Mouse (Mus musculus): ENCODE results near the gene Eif4enif1. TPM values are rescaled to one million over a fixed set of nuclear protein-coding genes. Genes with fewer than 3 reads are reported as not detected.

Gene Eif4enif1
- polyA plus RNA-seq, 1 experiment from 2014 or later = 74.7 TPM

- H3K4me2 ChIP-seq (ENCODE audit: low read depth, severe bottlenecking) = peak overlapping the region; percentile 100
- H3K36me3 ChIP-seq (ENCODE audit: control insufficient read depth, insufficient read depth, low read length) = peaks cover 27% of the 10 kb centered on the region
- peak overlapping the region; percentile 100 for H3K9ac ChIP-seq (ENCODE audit: low read length)
- peak overlapping the region; percentile 91 for H3K4me3 ChIP-seq (ENCODE audit: low read depth, low read length)
- H3K9me3 ChIP-seq (ENCODE audit: control insufficient read depth, low read length) = no peaks in the 10 kb centered on the region
- peaks cover 15% of the 10 kb centered on the region for H3K4me1 ChIP-seq (ENCODE audit: control insufficient read depth, insufficient read depth, low read length)
- peak; percentile 52 for DNase-seq (ENCODE audit: low spot score)
- H3K27me3 ChIP-seq (ENCODE audit: control insufficient read depth, insufficient read depth, low read length) = no peaks in the 10 kb centered on the region
- ATAC-seq (ENCODE audit: insufficient number of reproducible peaks, low FRiP score, low TSS enrichment, low read depth) = no peak
- under 1% methylated on average over 26 of the region's 26 CpGs for WGBS
- peak overlapping the region; percentile 36 for H3K27ac ChIP-seq (replicated peaks; ENCODE audit: low read depth, low read length)
Measured at GRCm38 (mm10) chr11:3291311-3292061, 89.3 kb downstream of the Eif4enif1 start.

- Histone ChIP-seq H3K4me1 (ENCODE audit: control insufficient read depth, insufficient read depth, low read length) (peaks cover 15% of the 10 kb centered on the region), H3K36me3 (ENCODE audit: control insufficient read depth, insufficient read depth, low read length) (peaks cover 28% of the 10 kb centered on the region), H3K27me3 (ENCODE audit: control insufficient read depth, insufficient read depth, low read length) (no peaks in the 10 kb centered on the region), H3K9me3 (ENCODE audit: control insufficient read depth, low read length) (no peaks in the 10 kb centered on the region), H3K4me2 (ENCODE audit: low read depth, severe bottlenecking) (peak overlapping the region; percentile 100), H3K4me3 (ENCODE audit: low read depth, low read length) (peak overlapping the region; percentile 91), H3K9ac (ENCODE audit: low read length) (peak overlapping the region; percentile 100), H3K27ac (replicated peaks; ENCODE audit: low read depth, low read length) (peak overlapping the region; percentile 36)
- ATAC-seq (ENCODE audit: insufficient number of reproducible peaks, low FRiP score, low TSS enrichment, low read depth) (no peak), DNase-seq (ENCODE audit: low spot score) (peak; percentile 82)
- WGBS = 0% methylated on average over 8 of the region's 8 CpGs
Measured at GRCm38 (mm10) chr11:3292062-3292421, 89.8 kb downstream of the Eif4enif1 start.

GRCm38 (mm10) chr11:3292711-3293249 is 90.6 kb downstream of the Eif4enif1 start:
- Histone ChIP-seq H3K4me2 (ENCODE audit: low read depth, severe bottlenecking) (peak overlapping the region; percentile 100), H3K27ac (replicated peaks; ENCODE audit: low read depth, low read length) (peak overlapping the region; percentile 36), H3K27me3 (ENCODE audit: control insufficient read depth, insufficient read depth, low read length) (no peaks in the 10 kb centered on the region), H3K9ac (ENCODE audit: low read length) (peak overlapping the region; percentile 100), H3K4me3 (ENCODE audit: low read depth, low read length) (peak overlapping the region; percentile 91), H3K9me3 (ENCODE audit: control insufficient read depth, low read length) (no peaks in the 10 kb centered on the region), H3K36me3 (ENCODE audit: control insufficient read depth, insufficient read depth, low read length) (peaks cover 28% of the 10 kb centered on the region), H3K4me1 (ENCODE audit: control insufficient read depth, insufficient read depth, low read length) (peaks cover 15% of the 10 kb centered on the region)
- ATAC-seq (ENCODE audit: insufficient number of reproducible peaks, low FRiP score, low TSS enrichment, low read depth) (no peak), DNase-seq (ENCODE audit: low spot score) (peak; percentile 83)
- 2% methylated on average over 8 of the region's 8 CpGs for WGBS

- H3K36me3 ChIP-seq (ENCODE audit: control insufficient read depth, insufficient read depth, low read length) = peaks cover 30% of the 10 kb centered on the region
- DNase-seq (ENCODE audit: low spot score) (no peak), ATAC-seq (ENCODE audit: insufficient number of reproducible peaks, low FRiP score, low TSS enrichment, low read depth) (no peak)
- peak overlapping the region; percentile 100 for H3K9ac ChIP-seq (ENCODE audit: low read length)
- H3K4me2 ChIP-seq (ENCODE audit: low read depth, severe bottlenecking) = peak overlapping the region; percentile 100
- peaks cover 15% of the 10 kb centered on the region for H3K4me1 ChIP-seq (ENCODE audit: control insufficient read depth, insufficient read depth, low read length)
- WGBS = 53% methylated on average over 4 of the region's 4 CpGs
- no peak overlapping the region for H3K27ac ChIP-seq (replicated peaks; ENCODE audit: low read depth, low read length)
- peak overlapping the region; percentile 91 for H3K4me3 ChIP-seq (ENCODE audit: low read depth, low read length)
- no peaks in the 10 kb centered on the region for H3K9me3 ChIP-seq (ENCODE audit: control insufficient read depth, low read length)
- H3K27me3 ChIP-seq (ENCODE audit: control insufficient read depth, insufficient read depth, low read length) = no peaks in the 10 kb centered on the region
Measured at GRCm38 (mm10) chr11:3293361-3293760, 91.2 kb downstream of the Eif4enif1 start.

Other genes starting within 250 kb of the Eif4enif1 start
- 9.3 and 9.9 TPM in 2 replicates for gene Sfi1, start 8.9 kb upstream of the Eif4enif1 start, polyA plus RNA-seq (2014; fragmentation: Nextera tagmentation; extraction: Ambion mirVana)
- gene Drg1, start 64.0 kb downstream of the Eif4enif1 start, polyA plus RNA-seq (2014; fragmentation: Nextera tagmentation; extraction: Ambion mirVana) = 245 and 249 TPM in 2 replicates
- 64.6 and 72.3 TPM in 2 replicates for gene Patz1, start 86.5 kb downstream of the Eif4enif1 start, polyA plus RNA-seq (2014; fragmentation: Nextera tagmentation; extraction: Ambion mirVana)
- 10.2 and 11.5 TPM in 2 replicates for gene Pik3ip1, start 128.0 kb downstream of the Eif4enif1 start, polyA plus RNA-seq (2014; fragmentation: Nextera tagmentation; extraction: Ambion mirVana)
- 45.5 and 51.6 TPM in 2 replicates for gene Limk2, start 206.8 kb downstream of the Eif4enif1 start, polyA plus RNA-seq (2014; fragmentation: Nextera tagmentation; extraction: Ambion mirVana)
- 42.4 and 48.0 TPM in 2 replicates for gene Rnf185, start 250.0 kb downstream of the Eif4enif1 start, polyA plus RNA-seq (2014; fragmentation: Nextera tagmentation; extraction: Ambion mirVana)

Measured in limb, embryonic 11.5 days (tissue).